Mouse (Mus musculus): Measurements from ENCODE around the gene Disp2. TPM values are rescaled to one million over a fixed set of nuclear protein-coding genes. Genes with fewer than 3 reads are reported as not detected.

Gene Disp2
- polyA plus RNA-seq, 1 experiment from 2014 or later = 0.14 TPM

DNA sequence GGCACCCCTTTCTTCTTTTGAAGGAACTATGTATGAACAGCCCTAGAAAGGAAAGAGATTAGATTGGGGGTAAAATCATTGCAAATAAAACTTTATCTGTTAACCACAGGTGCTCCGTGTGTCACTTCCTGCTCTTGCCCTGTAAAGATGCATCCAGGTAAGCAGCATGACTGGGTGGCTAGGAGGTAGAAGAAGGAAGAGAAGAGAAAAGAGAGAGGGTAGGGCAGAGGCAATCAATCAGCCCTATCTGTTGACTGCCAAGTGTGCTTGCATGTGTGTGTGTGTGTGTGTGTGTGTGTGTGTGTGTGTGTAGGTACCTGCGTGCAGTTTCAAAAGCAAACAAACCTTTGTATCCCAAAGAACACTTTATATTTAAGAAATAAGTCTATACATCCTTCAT, 5.0 kb upstream of the Disp2 start:
- 73% methylated on average over 2 of the region's 2 CpGs for WGBS
- H3K4me1 ChIP-seq (replicated peaks) = peaks cover 3% of the 10 kb centered on the region; the same call in 1 of the 2 replicates
- H3K4me2 ChIP-seq = no peak overlapping the region
- no peak overlapping the region for H3K9ac ChIP-seq (replicated peaks)
- no peaks in the 10 kb centered on the region for H3K27me3 ChIP-seq
- no peaks in the 10 kb centered on the region for H3K9me3 ChIP-seq
- H3K36me3 ChIP-seq = no peaks in the 10 kb centered on the region
- no peak for ATAC-seq (ENCODE audit: insufficient number of reproducible peaks, insufficient read depth, low FRiP score, low TSS enrichment, low read depth)
- H3K27ac ChIP-seq = no peak overlapping the region
- no peak overlapping the region for H3K4me3 ChIP-seq (replicated peaks)

DNA sequence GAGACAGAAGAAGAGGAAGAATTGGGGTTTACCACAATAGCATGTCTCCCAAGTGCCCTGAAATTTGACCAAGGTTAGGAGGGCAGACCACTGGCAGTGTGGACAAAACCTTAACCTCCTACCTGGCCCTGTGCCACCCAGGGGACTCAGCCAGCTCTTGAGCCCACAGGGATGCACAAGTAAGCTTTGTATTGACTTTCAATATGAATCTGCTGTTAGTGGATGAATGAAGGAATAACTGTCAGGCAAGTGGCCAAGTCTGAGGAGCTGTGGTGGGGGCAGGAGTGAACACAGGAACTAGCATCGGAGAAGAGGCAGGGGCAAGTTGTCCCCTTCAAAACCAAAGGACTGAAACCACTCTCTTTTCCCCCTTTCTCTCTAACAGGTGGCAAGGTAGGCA, 4.1 kb upstream of the Disp2 start:
- Histone ChIP-seq H3K36me3 (no peaks in the 10 kb centered on the region), H3K4me2 (no peak overlapping the region), H3K27ac (no peak overlapping the region), H3K27me3 (peaks cover 8% of the 10 kb centered on the region), H3K9me3 (no peaks in the 10 kb centered on the region), H3K4me1 (replicated peaks) (peaks cover 9% of the 10 kb centered on the region; the same call in 1 of the 2 replicates), H3K4me3 (replicated peaks) (no peak overlapping the region), H3K9ac (replicated peaks) (no peak overlapping the region)
- 57% methylated on average over 1 of the region's 1 CpGs for WGBS
- no peak for ATAC-seq (ENCODE audit: insufficient number of reproducible peaks, insufficient read depth, low FRiP score, low TSS enrichment, low read depth)

DNA sequence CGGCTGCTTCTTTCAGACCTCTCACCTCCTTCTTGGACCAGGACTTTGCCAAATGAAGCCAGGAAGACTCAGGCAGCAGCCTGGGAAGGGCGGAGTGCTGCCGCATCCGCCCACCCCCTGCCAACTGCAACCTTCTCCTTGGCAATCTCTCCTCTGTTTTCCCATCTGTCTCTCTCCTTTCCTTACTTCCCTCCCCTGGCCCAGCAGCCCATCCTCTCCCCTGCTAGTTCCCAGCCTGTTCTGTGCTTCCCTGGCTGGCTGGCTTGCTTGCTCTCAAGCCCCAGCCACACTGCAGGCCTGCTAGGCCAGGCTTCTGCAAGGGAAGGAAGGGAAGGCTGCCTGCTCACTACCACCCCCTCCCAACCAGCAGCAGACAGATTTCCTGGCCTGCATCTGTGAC, 3.7 kb upstream of the Disp2 start:
- no peak for ATAC-seq (ENCODE audit: insufficient number of reproducible peaks, insufficient read depth, low FRiP score, low TSS enrichment, low read depth)
- no peak overlapping the region for H3K4me3 ChIP-seq (replicated peaks)
- WGBS = 52% methylated on average over 4 of the region's 4 CpGs
- peaks cover 13% of the 10 kb centered on the region for H3K27me3 ChIP-seq
- H3K4me2 ChIP-seq = no peak overlapping the region
- no peak overlapping the region for H3K27ac ChIP-seq
- peaks cover 9% of the 10 kb centered on the region; the same call in 1 of the 2 replicates for H3K4me1 ChIP-seq (replicated peaks)
- H3K9ac ChIP-seq (replicated peaks) = no peak overlapping the region
- H3K36me3 ChIP-seq = no peaks in the 10 kb centered on the region
- H3K9me3 ChIP-seq = no peaks in the 10 kb centered on the region

DNA sequence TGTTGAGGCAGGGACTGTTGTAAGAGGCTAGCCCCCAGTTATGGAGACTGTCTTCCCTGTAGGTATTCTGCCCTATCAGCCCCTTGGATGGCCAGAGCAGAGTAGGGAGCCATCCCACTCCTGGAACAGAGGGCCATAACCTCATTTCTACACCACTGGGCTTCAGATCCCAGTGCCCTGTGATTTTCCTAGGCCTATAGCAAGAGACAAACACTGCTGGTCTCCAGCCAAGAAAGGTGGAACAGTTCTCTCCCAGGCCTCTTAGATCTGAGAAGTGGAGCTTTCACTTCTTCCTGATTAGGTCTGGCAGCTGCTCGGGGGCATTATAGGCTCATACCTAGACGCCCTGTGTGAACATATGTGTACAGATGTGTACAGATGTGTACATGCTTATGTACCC, 3.2 kb upstream of the Disp2 start:
- ATAC-seq (ENCODE audit: insufficient number of reproducible peaks, insufficient read depth, low FRiP score, low TSS enrichment, low read depth) = no peak
- WGBS = 76% methylated on average over 2 of the region's 2 CpGs
- Histone ChIP-seq H3K4me1 (replicated peaks) (peaks cover 9% of the 10 kb centered on the region; the same call in 1 of the 2 replicates), H3K9ac (replicated peaks) (no peak overlapping the region), H3K4me2 (no peak overlapping the region), H3K4me3 (replicated peaks) (no peak overlapping the region), H3K9me3 (no peaks in the 10 kb centered on the region), H3K36me3 (no peaks in the 10 kb centered on the region), H3K27ac (no peak overlapping the region), H3K27me3 (peaks cover 16% of the 10 kb centered on the region)

DNA sequence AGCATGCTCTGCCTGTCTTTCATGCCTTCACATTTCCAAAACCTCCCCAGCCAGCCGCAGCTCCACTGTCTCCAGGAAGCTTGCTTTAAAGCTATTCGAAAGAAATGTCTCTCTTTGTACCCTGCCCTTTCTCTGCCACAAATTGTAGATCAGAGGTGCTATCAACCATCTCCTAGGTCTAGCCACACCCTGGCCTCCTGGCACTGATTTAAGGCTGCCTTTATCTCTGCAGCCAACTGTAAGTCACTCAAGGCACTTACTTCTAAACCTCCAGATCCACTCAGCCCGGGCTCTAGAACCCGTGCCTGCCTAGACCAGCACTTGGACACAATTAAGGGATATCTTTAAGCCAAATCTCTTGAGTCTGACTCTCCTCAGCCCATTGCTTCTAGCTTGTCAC, 1.1 kb upstream of the Disp2 start:
- H3K4me1 ChIP-seq (replicated peaks) = peaks cover 9% of the 10 kb centered on the region; the same call in 1 of the 2 replicates
- H3K4me2 ChIP-seq = no peak overlapping the region
- H3K27me3 ChIP-seq = peaks cover 22% of the 10 kb centered on the region
- no peak overlapping the region for H3K9ac ChIP-seq (replicated peaks)
- H3K27ac ChIP-seq = no peak overlapping the region
- ATAC-seq (ENCODE audit: insufficient number of reproducible peaks, insufficient read depth, low FRiP score, low TSS enrichment, low read depth) = no peak
- WGBS = 68% methylated on average over 4 of the region's 4 CpGs
- no peaks in the 10 kb centered on the region for H3K9me3 ChIP-seq
- no peaks in the 10 kb centered on the region for H3K36me3 ChIP-seq
- H3K4me3 ChIP-seq (replicated peaks) = no peak overlapping the region

DNA sequence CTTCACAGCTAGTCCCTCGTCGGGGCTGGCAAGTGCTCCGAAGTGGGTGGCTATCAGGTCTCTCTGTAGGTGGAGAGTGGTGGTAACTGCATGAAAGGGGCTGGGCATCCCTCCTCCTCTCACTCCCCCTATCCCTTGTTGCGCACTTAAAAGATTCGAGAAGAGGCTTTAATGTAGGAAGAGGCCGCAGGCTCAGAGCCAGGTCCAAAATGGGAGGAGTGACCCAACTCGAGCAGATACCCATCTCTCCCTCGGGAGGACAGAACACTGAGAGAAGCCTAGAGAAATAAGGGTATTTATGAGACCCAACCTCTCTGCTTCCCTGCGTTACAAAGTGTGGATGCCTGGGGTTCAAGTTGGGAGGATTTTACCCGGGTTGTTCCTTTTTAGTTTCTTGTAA, 454 bp upstream of the Disp2 start:
- Histone ChIP-seq H3K27me3 (peaks cover 22% of the 10 kb centered on the region), H3K36me3 (no peaks in the 10 kb centered on the region), H3K4me2 (peak overlapping the region; percentile 57), H3K4me3 (replicated peaks) (peak overlapping the region; percentile 33), H3K9ac (replicated peaks) (no peak overlapping the region), H3K27ac (no peak overlapping the region), H3K4me1 (replicated peaks) (peaks cover 9% of the 10 kb centered on the region; the same call in 1 of the 2 replicates), H3K9me3 (no peaks in the 10 kb centered on the region)
- no peak for ATAC-seq (ENCODE audit: insufficient number of reproducible peaks, insufficient read depth, low FRiP score, low TSS enrichment, low read depth)
- 6% methylated on average over 10 of the region's 10 CpGs for WGBS

DNA sequence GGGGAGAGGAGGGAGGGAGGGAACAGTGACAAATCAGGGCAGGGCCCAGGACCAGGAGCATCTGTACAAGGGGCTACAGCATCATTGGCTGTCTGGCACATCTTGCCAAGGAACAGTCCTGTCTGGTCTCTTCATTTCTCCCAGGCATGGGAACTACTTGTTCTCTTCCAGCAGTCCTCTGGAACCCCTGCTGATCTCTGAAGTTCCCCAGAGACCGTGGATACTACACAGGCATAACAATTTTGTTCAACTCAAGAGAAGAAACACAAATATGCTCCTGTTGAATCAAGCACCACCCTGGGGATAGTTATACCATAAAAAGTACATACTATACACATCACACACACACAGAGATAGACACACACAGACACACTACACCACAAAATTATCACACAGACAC, 1.6 kb downstream of the Disp2 start:
- Histone ChIP-seq H3K4me2 (no peak overlapping the region), H3K9ac (replicated peaks) (no peak overlapping the region), H3K36me3 (no peaks in the 10 kb centered on the region), H3K4me3 (replicated peaks) (no peak overlapping the region), H3K27ac (no peak overlapping the region), H3K9me3 (no peaks in the 10 kb centered on the region), H3K4me1 (replicated peaks) (peaks cover 9% of the 10 kb centered on the region; the same call in 1 of the 2 replicates), H3K27me3 (peaks cover 25% of the 10 kb centered on the region)
- WGBS = 36% methylated on average over 1 of the region's 1 CpGs
- ATAC-seq (ENCODE audit: insufficient number of reproducible peaks, insufficient read depth, low FRiP score, low TSS enrichment, low read depth) = 0 out of 2 replicates have a peak, but pooled peaks have one; percentile 8

DNA sequence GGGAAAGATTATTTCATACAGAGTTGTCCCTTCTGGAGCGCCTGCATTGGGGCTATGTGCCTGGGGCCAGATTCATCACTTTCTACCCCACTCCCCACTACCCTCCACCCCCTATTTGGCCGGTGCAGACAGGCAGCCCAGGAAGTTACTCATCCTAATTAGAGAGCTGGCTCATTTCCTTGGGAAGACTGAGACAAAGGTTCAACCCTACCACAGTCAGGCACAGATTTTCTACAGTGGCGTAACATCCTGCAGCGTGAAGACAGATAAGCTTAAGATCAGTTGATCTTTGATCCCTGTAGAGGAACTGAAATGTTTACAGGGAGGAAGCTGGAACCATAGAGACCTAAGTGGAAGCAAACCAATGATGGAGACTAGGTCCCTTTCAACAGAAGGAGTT, 2.8 kb downstream of the Disp2 start:
- no peak for ATAC-seq (ENCODE audit: insufficient number of reproducible peaks, insufficient read depth, low FRiP score, low TSS enrichment, low read depth)

DNA sequence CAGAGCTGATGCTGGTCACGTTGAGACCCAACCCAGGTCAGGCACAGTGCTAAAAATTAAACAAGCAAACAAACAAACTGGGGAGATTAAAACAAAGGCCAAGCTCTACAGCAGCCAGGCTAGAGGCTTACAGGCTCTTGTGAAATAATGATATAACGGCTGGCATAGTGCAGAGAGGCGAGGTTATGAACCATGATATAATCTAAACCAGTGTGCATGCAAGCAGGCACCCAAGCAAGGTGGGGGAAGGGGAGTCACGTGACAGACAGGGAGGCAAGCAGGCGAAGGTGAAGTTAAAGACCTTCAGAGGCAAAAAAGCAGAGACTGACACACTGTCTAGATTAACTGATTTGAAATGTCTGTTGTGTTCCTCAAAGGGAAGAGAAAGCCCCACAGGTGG, 3.6 kb downstream of the Disp2 start:
- Histone ChIP-seq H3K4me3 (replicated peaks) (no peak overlapping the region), H3K4me2 (no peak overlapping the region)
- no peak for ATAC-seq (ENCODE audit: insufficient number of reproducible peaks, insufficient read depth, low FRiP score, low TSS enrichment, low read depth)

More for the DNA sequence above, 2.8 kb downstream of the Disp2 start:
- Histone ChIP-seq H3K9ac (replicated peaks) (no peak overlapping the region), H3K4me2 (no peak overlapping the region), H3K27me3 (peaks cover 26% of the 10 kb centered on the region), H3K36me3 (no peaks in the 10 kb centered on the region), H3K9me3 (no peaks in the 10 kb centered on the region), H3K4me3 (replicated peaks) (no peak overlapping the region), H3K27ac (no peak overlapping the region), H3K4me1 (replicated peaks) (peaks cover 9% of the 10 kb centered on the region; the same call in 1 of the 2 replicates)
- WGBS = 64% methylated on average over 4 of the region's 4 CpGs

DNA sequence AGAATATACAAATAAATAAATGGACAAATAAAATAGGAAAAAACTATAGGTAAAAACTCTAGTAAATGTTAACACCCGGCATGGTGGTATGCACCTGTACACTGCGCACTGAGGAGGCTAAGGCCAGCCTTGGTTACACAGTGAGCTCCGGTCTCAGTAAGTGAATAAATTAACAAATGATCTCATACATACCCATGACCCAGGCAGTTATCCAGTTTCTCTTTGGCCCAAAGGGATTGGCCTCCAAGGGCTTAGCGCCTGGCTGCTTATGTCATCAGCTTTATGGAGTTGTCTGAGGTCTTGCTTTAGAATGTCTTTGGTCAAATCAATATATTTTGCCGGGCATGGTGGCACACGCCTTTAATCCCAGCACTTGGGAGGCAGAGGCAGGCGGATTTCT, 4.1 kb downstream of the Disp2 start:
- no peak overlapping the region for H3K4me2 ChIP-seq
- WGBS = 91% methylated on average over 7 of the region's 7 CpGs
- no peaks in the 10 kb centered on the region for H3K9me3 ChIP-seq
- peaks cover 26% of the 10 kb centered on the region for H3K27me3 ChIP-seq
- H3K27ac ChIP-seq = no peak overlapping the region
- H3K4me3 ChIP-seq (replicated peaks) = no peak overlapping the region
- H3K36me3 ChIP-seq = no peaks in the 10 kb centered on the region
- ATAC-seq (ENCODE audit: insufficient number of reproducible peaks, insufficient read depth, low FRiP score, low TSS enrichment, low read depth) = no peak
- H3K9ac ChIP-seq (replicated peaks) = no peak overlapping the region
- H3K4me1 ChIP-seq (replicated peaks) = peaks cover 9% of the 10 kb centered on the region; the same call in 1 of the 2 replicates

More for the DNA sequence above, 3.6 kb downstream of the Disp2 start:
- H3K27ac ChIP-seq = no peak overlapping the region
- H3K9me3 ChIP-seq = no peaks in the 10 kb centered on the region
- WGBS = 58% methylated on average over 5 of the region's 5 CpGs
- H3K9ac ChIP-seq (replicated peaks) = no peak overlapping the region
- peaks cover 9% of the 10 kb centered on the region; the same call in 1 of the 2 replicates for H3K4me1 ChIP-seq (replicated peaks)
- peaks cover 26% of the 10 kb centered on the region for H3K27me3 ChIP-seq
- H3K36me3 ChIP-seq = no peaks in the 10 kb centered on the region

DNA sequence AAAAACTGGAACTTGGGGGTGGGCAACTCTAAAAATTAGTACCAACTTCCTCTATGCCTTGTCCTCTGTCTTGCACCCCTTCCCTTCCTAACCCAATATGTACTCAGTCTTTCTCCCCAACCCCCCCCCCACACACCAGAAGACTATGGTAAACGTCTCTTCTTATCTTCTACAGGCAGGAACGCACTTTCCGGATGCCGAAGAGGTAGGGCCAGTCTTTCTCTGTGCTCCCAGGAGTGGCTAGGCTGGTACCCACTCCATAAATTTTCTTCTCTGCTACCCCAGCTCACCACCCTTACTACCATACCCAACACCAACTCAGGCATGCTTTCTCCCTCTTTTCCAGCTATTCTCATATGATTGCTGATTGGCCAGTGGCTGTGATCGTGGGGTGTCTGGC, 7.0 kb downstream of the Disp2 start:
- Histone ChIP-seq H3K27me3 (peaks cover 34% of the 10 kb centered on the region), H3K9ac (replicated peaks) (no peak overlapping the region), H3K36me3 (no peaks in the 10 kb centered on the region), H3K9me3 (no peaks in the 10 kb centered on the region), H3K4me1 (replicated peaks) (peaks cover 6% of the 10 kb centered on the region; the same call in 1 of the 2 replicates), H3K4me3 (replicated peaks) (no peak overlapping the region), H3K4me2 (no peak overlapping the region), H3K27ac (no peak overlapping the region)
- ATAC-seq (ENCODE audit: insufficient number of reproducible peaks, insufficient read depth, low FRiP score, low TSS enrichment, low read depth) = no peak
- 87% methylated on average over 5 of the region's 5 CpGs for WGBS

DNA sequence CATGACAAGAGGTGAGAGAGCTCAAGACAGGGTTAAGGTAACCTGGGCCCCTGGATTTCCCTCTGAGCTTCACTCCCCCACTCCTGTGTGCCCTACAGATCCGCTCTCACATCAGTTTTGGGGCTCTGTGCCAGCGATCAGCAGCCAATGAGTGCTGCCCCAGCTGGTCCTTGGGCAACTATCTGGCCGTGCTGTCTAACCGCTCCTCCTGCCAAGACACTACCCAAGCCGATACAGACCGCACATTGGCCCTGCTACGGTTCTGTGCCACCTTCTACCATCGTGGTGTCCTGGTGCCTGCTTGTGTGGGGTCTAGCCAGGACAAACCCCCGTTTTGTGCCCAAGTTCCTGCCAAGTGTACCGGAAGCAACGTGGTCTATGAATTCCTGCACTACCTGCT, 10.0 kb downstream of the Disp2 start:
- Histone ChIP-seq H3K9ac (replicated peaks) (no peak overlapping the region), H3K4me3 (replicated peaks) (no peak overlapping the region), H3K36me3 (no peaks in the 10 kb centered on the region), H3K27ac (no peak overlapping the region), H3K4me2 (no peak overlapping the region), H3K27me3 (peaks cover 43% of the 10 kb centered on the region), H3K4me1 (replicated peaks) (peaks cover 6% of the 10 kb centered on the region; the same call in 1 of the 2 replicates), H3K9me3 (no peaks in the 10 kb centered on the region)
- WGBS = 89% methylated on average over 11 of the region's 11 CpGs
- ATAC-seq (ENCODE audit: insufficient number of reproducible peaks, insufficient read depth, low FRiP score, low TSS enrichment, low read depth) = no peak
